Mouse (Mus musculus) bone marrow macrophage, adult 2 months (primary cell): Measurements from ENCODE around the gene Exosc9.

Experiments
- CTCF ChIP-seq: IDR thresholded peaks from 2 replicates; pipeline ENCODE4 v1.5.1; 2012; ENCODE audit warnings: low read depth, mild to moderate bottlenecking, low read length, moderate library complexity
- POLR2A ChIP-seq: IDR thresholded peaks from 2 replicates; pipeline ENCODE4 v1.6.1; 2012; ENCODE audit warnings: mild to moderate bottlenecking, low read depth, low read length, borderline replicate concordance

DNA sequence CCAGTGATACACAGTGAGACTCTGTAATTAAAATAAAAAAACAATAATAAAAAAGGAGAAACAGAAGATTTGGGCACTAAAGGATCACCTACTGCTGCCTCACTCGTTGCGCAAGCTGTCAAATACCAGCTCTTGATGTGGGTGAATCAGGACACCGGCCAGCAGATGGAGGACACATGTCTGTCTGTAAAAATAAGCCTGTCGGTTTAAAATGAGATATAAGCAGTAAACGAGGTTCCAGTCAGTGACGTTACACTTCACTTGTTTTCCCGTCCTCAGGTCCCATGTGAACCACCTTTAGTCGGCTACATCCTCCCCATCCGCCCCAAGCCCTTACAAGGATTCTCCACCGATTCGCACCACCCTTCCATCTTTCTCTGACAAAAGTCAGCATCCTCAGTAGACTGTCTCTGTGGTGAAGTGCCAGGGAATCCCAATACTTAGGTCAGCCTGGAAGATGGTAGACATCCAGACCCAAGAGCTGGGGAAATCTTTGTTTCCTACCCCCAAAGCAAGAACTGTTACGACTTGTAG, 488 bp upstream of the Exosc9 start:
- TF ChIP-seq CTCF (no peak), POLR2A (no peak)
